Mouse (Mus musculus) spleen, postnatal 4 days (tissue): ENCODE data around the gene Wapl.

Experiments
- DNase-seq, 2 experiments: peaks; one replicate each; pipeline ENCODE4 v3.0.0; 2022; ENCODE audit warnings: low spot score in 2 of 2

Wapl gene

GRCm38 (mm10) chr14:34693970-34694369 lies 20.2 kb downstream of the Wapl start:
- no peak for DNase-seq

- no peak for DNase-seq
These were observed 23.6 kb downstream of the Wapl start for GRCm38 (mm10) chr14:34697376-34697775.

- DNase-seq, result no peak
These were observed 36.5 kb downstream of the Wapl start for GRCm38 (mm10) chr14:34710209-34710608.

GRCm38 (mm10) chr14:34712027-34712426 lies 38.3 kb downstream of the Wapl start:
- no peak for DNase-seq

GRCm38 (mm10) chr14:34712857-34713256 lies 39.1 kb downstream of the Wapl start:
- DNase-seq, result no peak

GRCm38 (mm10) chr14:34718150-34718549 lies 44.4 kb downstream of the Wapl start:
- DNase-seq, result no peak

- no peak for DNase-seq
These were observed 54.0 kb downstream of the Wapl start for GRCm38 (mm10) chr14:34727709-34728108.

- DNase-seq, result no peak
These were observed 61.7 kb downstream of the Wapl start for GRCm38 (mm10) chr14:34735405-34735804.

GRCm38 (mm10) chr14:34745401-34745800 lies 71.7 kb downstream of the Wapl start:
- no peak for DNase-seq

GRCm38 (mm10) chr14:34755731-34756130 lies 82.0 kb downstream of the Wapl start:
- DNase-seq, result no peak

- DNase-seq, result no peak
These were observed 86.2 kb downstream of the Wapl start for GRCm38 (mm10) chr14:34759938-34760337.

GRCm38 (mm10) chr14:34761082-34761959 lies 87.6 kb downstream of the Wapl start:
- DNase-seq, result no peak

- DNase-seq, result no peak
These were observed 89.0 kb downstream of the Wapl start for GRCm38 (mm10) chr14:34762682-34763081.

- DNase-seq, result no peak
These were observed 90.2 kb downstream of the Wapl start for GRCm38 (mm10) chr14:34763771-34764539.

GRCm38 (mm10) chr14:34764908-34765307 lies 91.2 kb downstream of the Wapl start:
- DNase-seq, result no peak

GRCm38 (mm10) chr14:34765380-34765779 lies 91.7 kb downstream of the Wapl start:
- no peak for DNase-seq

GRCm38 (mm10) chr14:34766181-34766580 lies 92.5 kb downstream of the Wapl start:
- no peak for DNase-seq

GRCm38 (mm10) chr14:34768373-34768772 lies 94.6 kb downstream of the Wapl start:
- DNase-seq, result peak; percentile 63 to 77

GRCm38 (mm10) chr14:34769021-34769566 lies 95.4 kb downstream of the Wapl start:
- DNase-seq, result peak; percentile 59 to 84

GRCm38 (mm10) chr14:34769567-34770158 lies 95.9 kb downstream of the Wapl start:
- DNase-seq, result no peak

- no peak for DNase-seq
These were observed 96.7 kb downstream of the Wapl start for GRCm38 (mm10) chr14:34770467-34770866.

GRCm38 (mm10) chr14:34771601-34772000 lies 97.9 kb downstream of the Wapl start:
- no peak for DNase-seq
